Mouse (Mus musculus) hindbrain, embryonic 12.5 days (tissue): ENCODE data around the gene Pgbd5. TPM values are rescaled to one million over a fixed set of nuclear protein-coding genes. Genes with fewer than 3 reads are reported as not detected.

ENCODE experiments used
- ATAC-seq: fragments of 200-750 bp; cut with Nextera tagmentation; 2 replicates; pipeline ENCODE4 v1.8.0; 2017; ENCODE audit warnings: moderate TSS enrichment; ENCODE audit not compliant: low FRiP score
- H3K27ac ChIP-seq: fragments of 300-500 bp; sonication (generic); 2 replicates; pipeline ENCODE4 v1.5.1; 2016; ENCODE audit warnings: mild to moderate bottlenecking
- H3K27me3 ChIP-seq: fragments of 300-500 bp; sonication (generic); 2 replicates; pipeline ENCODE4 v1.6.1; 2016; ENCODE audit warnings: mild to moderate bottlenecking
- H3K36me3 ChIP-seq: fragments of 300-500 bp; sonication (generic); 2 replicates; pipeline ENCODE4 v1.6.1; 2016; ENCODE audit warnings: mild to moderate bottlenecking
- H3K4me1 ChIP-seq: fragments of 300-500 bp; sonication (generic); 2 replicates; pipeline ENCODE4 v1.6.1; 2016
- H3K4me2 ChIP-seq: fragments of 300-500 bp; sonication (generic); replicated peaks from 2 replicates; pipeline ENCODE4 v1.6.1; 2016; ENCODE audit warnings: mild to moderate bottlenecking
- H3K4me3 ChIP-seq: fragments of 300-500 bp; sonication (generic); 2 replicates; pipeline ENCODE4 v1.5.1; 2016; ENCODE audit warnings: mild to moderate bottlenecking
- H3K9ac ChIP-seq: fragments of 300-500 bp; sonication (generic); 2 replicates; pipeline ENCODE4 v1.6.1; 2016; ENCODE audit warnings: mild to moderate bottlenecking, moderate library complexity
- H3K9me3 ChIP-seq: fragments of 300-500 bp; sonication (generic); replicated peaks from 2 replicates; pipeline ENCODE4 v1.6.1; 2016; ENCODE audit warnings: mild to moderate bottlenecking
- WGBS: fragments of 180-500 bp; shearing (Covaris S2); methylation state at CpG from one replicate; pipeline ENCODE4 v1.1.7; 2016; 5-methylcytosine and 5-hydroxymethylcytosine counted together
- polyA plus RNA-seq: library from polyadenylated mRNA; unstranded; fragments of >200 nt; fragmentation: Nextera tagmentation; extraction: Ambion mirVana; gene quantifications from 2 replicates; pipeline ENCODE4 v1.2.1, GENCODE M21; 2016

Gene Pgbd5
- polyA plus RNA-seq, 1 experiment from 2014 or later, result 6.4 TPM

DNA sequence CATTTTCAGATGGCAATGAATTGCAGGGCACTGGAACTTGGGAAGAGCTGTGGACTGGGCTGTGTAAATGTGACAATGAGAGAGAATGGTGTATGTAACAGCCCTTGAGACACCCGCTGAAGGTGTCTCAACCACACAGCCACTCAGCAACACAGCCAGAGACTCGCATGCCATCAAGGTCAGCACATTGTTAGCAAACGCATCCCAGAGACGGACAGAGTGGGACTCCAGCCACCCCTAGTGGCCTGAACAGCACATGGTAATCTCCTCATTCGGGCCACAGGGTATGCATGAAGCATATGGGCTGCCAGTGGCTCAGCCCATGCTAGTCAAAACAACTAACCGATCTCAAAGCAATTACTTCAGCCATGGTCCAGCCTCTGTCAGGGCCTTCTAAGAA lies 60.2 kb downstream of the Pgbd5 start:
- ATAC-seq, result no peak
- no peak overlapping the region for H3K9ac ChIP-seq
- 65% methylated on average over 6 of the region's 6 CpGs for WGBS
- H3K4me1 ChIP-seq, result 0 out of 2 replicates have a peak, but pooled peaks cover 4% of the 10 kb centered on the region
- no peak overlapping the region for H3K27ac ChIP-seq
- H3K36me3 ChIP-seq, result peaks cover 3% of the 10 kb centered on the region
- H3K4me3 ChIP-seq, result no peak overlapping the region
- no peak overlapping the region for H3K4me2 ChIP-seq
- no peaks in the 10 kb centered on the region for H3K9me3 ChIP-seq
- no peaks in the 10 kb centered on the region for H3K27me3 ChIP-seq

DNA sequence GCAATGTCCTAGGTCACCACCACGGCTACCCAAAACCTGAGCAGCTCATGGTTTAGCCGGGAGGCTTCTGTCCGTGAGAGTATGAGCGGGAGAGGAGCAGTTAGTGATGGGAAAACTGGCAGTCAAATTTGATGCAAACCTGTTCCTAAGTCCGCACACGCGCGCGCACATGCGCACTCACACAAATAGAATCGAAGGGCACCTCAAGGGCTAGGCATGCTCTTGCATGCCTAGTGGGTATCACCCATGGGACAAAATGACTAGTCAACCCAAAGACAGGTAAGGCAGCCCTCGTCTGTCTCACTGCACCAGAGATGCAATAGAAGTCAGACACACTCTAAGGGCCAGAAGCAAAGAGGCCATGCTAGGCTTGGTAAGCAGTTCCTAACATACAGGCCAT lies 63.1 kb downstream of the Pgbd5 start:
- H3K4me2 ChIP-seq, result no peak overlapping the region
- H3K27me3 ChIP-seq, result no peaks in the 10 kb centered on the region
- ATAC-seq, result no peak
- H3K4me1 ChIP-seq, result no peaks in the 10 kb centered on the region
- peaks cover 3% of the 10 kb centered on the region for H3K36me3 ChIP-seq
- no peaks in the 10 kb centered on the region for H3K9me3 ChIP-seq
- no peak overlapping the region for H3K4me3 ChIP-seq
- 94% methylated on average over 12 of the region's 12 CpGs for WGBS
- no peak overlapping the region for H3K27ac ChIP-seq
- H3K9ac ChIP-seq, result no peak overlapping the region

DNA sequence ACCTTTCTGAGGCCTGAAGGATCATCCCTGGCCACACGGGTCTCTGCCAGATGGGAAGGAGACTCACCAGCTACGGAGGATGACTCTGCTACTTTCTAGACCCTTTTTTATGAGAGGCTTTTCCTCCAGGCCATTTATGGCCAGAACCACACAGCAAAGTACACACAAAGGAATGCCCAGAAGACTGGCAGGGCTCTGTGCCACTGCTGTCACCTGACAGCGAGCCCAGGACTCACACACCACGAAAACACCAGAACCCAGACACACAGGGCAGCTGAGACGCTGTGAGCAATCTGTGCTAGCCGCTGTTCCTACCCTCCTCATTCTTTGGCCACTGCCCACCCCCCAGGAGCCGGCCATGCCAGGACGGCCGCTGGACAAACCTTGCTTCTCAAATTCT lies 63.7 kb downstream of the Pgbd5 start:
- H3K9me3 ChIP-seq, result no peaks in the 10 kb centered on the region
- H3K36me3 ChIP-seq, result peaks cover 3% of the 10 kb centered on the region

DNA sequence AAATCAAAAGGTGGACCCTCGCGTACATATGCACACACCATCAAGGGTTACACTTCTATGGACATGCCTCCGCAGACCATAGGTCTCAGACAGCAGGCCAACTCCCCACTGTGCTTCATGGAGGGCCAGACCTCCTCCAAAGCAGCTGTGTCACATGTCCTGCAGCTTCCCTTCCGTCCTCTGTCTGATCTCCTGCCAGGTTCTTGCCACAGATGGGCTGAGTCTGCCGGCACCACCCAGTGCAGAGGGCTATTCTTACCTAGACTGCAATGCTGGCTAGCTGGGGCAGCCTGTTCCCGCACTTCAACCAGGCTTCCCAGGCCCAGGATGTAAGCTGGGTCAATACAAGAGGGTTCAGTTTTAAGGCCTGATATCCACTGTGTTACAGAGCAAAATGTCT lies 64.3 kb downstream of the Pgbd5 start:
- WGBS, result 73% methylated on average over 6 of the region's 6 CpGs
- Histone ChIP-seq H3K27ac (no peak overlapping the region), H3K9me3 (no peaks in the 10 kb centered on the region), H3K4me2 (no peak overlapping the region), H3K27me3 (no peaks in the 10 kb centered on the region), H3K4me3 (no peak overlapping the region), H3K4me1 (no peaks in the 10 kb centered on the region), H3K9ac (no peak overlapping the region), H3K36me3 (peaks cover 3% of the 10 kb centered on the region)
- ATAC-seq, result no peak

More for the DNA sequence above, 63.7 kb downstream of the Pgbd5 start:
- H3K4me3 ChIP-seq, result no peak overlapping the region
- H3K4me2 ChIP-seq, result no peak overlapping the region
- no peaks in the 10 kb centered on the region for H3K27me3 ChIP-seq
- no peak overlapping the region for H3K27ac ChIP-seq
- no peaks in the 10 kb centered on the region for H3K4me1 ChIP-seq
- WGBS, result 85% methylated on average over 9 of the region's 9 CpGs
- no peak for ATAC-seq
- no peak overlapping the region for H3K9ac ChIP-seq

DNA sequence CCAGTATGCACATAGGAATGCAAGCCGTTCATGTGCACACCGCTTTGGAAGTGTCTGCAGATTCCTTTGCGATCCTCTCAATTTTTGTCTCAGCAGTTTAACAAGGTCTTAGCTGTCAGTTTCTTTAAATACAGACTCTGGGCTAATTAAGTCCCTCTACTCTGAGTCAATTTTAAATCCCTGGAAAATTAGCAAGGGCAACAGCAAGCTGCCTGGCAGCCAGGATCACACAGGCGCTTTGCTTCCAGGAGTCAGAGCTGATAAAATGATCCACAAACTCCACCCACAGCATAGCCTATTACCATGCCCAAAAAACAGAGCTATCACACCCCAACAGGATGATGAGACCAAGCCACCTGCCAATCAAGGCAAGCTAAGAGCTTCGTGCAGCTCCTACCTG lies 65.7 kb downstream of the Pgbd5 start:
- H3K27me3 ChIP-seq, result no peaks in the 10 kb centered on the region
- H3K9ac ChIP-seq, result no peak overlapping the region
- no peak for ATAC-seq
- no peak overlapping the region for H3K4me2 ChIP-seq
- H3K27ac ChIP-seq, result no peak overlapping the region
- 91% methylated on average over 5 of the region's 5 CpGs for WGBS
- no peak overlapping the region for H3K4me3 ChIP-seq
- no peaks in the 10 kb centered on the region for H3K9me3 ChIP-seq
- peaks cover 3% of the 10 kb centered on the region for H3K36me3 ChIP-seq
- no peaks in the 10 kb centered on the region for H3K4me1 ChIP-seq

DNA sequence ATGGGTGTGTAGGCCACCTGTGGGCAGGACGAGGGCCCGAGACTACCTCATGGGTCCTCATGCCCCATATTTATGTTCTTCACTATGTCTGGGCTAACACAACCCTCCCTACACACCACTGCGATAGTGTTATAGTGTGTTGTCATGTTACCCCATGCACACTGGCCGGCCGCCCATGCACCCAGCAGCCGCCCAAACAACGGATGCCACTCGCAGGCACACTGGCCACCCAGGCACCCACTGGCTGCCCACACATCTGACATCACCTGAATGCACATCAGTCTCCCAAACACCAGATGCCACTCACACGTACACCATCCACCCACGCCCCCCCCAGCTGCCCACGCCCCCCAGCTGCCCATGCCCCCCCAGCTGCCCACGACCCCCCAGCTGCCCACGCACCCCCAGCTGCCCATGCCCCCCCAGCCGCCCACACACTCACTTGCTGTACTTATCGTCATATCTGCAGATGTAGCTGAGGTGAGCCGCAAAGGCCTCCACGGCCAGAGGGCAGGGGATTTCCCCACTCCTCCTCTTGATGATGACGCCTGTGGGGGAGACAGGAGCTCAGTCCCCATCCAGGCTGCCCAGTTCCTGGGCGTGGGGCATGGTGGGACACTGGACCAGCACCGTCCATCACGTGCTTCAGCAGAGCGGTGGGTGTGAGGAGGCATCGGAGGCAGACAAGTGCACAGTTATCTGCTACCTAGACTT lies 67.9 kb downstream of the Pgbd5 start:
- Histone ChIP-seq H3K4me3 (no peak overlapping the region), H3K9me3 (no peaks in the 10 kb centered on the region), H3K4me2 (no peak overlapping the region), H3K4me1 (no peaks in the 10 kb centered on the region), H3K36me3 (peaks cover 3% of the 10 kb centered on the region), H3K27me3 (no peaks in the 10 kb centered on the region), H3K9ac (no peak overlapping the region), H3K27ac (no peak overlapping the region)
- no peak for ATAC-seq
- WGBS, result 88% methylated on average over 23 of the region's 23 CpGs

DNA sequence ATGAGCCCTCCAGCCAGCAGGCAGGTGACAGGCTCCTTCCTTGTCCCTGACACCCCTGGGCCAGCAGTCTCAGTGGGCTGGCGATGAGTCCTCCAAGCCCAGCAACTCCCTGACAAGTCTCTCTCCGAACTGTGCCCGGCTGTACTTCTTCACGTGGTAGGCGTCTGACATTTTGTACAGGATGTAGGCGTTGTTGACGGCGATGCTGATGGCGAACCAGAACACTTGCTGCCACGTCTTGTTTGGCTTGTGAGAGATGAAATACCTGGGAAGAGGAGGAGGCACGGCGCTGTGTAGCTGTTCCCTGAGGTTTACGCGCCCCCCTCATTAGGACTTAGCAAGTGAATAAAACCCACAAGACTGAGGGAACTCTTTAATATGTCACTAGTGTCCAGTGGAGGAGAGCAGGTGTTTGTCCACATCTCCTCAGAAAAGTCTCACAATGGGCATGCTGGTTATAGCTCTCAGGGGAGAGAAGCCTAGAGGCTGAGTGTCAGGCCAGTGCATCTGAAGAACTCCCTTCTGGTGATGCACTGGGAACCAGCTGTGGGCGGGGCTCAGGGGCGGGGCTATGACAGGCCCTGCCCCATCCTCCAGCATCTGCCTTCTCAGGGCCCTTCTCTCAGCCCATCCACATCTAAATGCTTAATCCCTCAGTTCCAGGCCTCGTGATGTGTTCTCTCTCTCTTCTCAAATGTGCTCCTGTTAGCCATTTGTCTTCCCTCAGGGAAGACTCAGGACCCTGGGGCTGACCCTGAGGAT lies 68.9 kb downstream of the Pgbd5 start:
- Histone ChIP-seq H3K27me3 (no peaks in the 10 kb centered on the region), H3K4me1 (no peaks in the 10 kb centered on the region), H3K4me2 (no peak overlapping the region), H3K36me3 (peaks cover 2% of the 10 kb centered on the region; the same call in 1 of the 2 replicates), H3K4me3 (no peak overlapping the region), H3K9ac (no peak overlapping the region), H3K9me3 (no peaks in the 10 kb centered on the region), H3K27ac (no peak overlapping the region)
- no peak for ATAC-seq
- 81% methylated on average over 17 of the region's 17 CpGs for WGBS

DNA sequence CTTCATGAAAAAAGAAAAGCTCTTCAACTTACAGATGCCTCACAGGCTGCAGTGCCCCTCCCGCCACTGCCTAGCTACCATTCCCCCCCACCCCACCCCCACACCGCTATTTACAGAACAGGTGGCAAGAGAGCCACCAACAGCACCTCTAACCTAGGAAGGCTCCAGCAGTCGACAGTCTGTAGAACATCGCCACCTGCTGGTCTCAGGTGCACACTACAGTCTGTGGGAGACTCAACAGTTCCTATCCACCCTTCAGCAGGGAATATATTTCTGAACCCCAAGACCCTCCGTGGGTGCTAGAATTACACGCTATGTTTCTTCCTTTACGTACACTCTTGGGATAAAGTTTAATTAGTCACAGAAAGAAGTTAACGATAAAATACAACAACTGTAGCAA lies 71.2 kb downstream of the Pgbd5 start:
- H3K4me3 ChIP-seq, result no peak overlapping the region
- H3K4me1 ChIP-seq, result no peaks in the 10 kb centered on the region
- H3K27ac ChIP-seq, result no peak overlapping the region
- no peaks in the 10 kb centered on the region for H3K27me3 ChIP-seq
- no peak overlapping the region for H3K4me2 ChIP-seq
- H3K36me3 ChIP-seq, result no peaks in the 10 kb centered on the region
- no peak for ATAC-seq
- no peak overlapping the region for H3K9ac ChIP-seq
- no peaks in the 10 kb centered on the region for H3K9me3 ChIP-seq
- 21% methylated on average over 8 of the region's 8 CpGs for WGBS

DNA sequence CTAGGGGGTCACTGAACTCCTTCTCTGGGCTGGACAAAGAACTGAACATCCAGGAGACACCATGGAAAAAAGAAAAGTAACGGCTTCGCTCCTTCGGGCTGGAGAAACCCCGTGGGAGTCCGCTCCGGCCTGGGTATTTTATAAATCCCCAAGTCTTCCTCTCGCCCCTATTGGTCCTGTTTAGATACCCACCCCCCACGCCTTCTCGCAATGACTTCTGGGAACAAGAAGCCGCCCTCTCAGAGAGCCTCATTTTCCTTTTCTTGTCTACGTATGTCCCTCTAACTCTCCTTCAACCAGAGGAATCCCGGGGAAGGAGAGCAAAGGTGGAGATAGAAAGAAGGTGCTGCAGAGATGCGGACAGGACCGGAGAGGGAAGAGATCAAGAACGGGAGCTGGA lies 76.1 kb downstream of the Pgbd5 start:
- Histone ChIP-seq H3K9ac (no peak overlapping the region), H3K4me2 (no peak overlapping the region), H3K4me3 (no peak overlapping the region), H3K9me3 (0 out of 2 replicates have a peak, but pooled peaks cover 8% of the 10 kb centered on the region), H3K4me1 (no peaks in the 10 kb centered on the region), H3K27ac (no peak overlapping the region), H3K36me3 (no peaks in the 10 kb centered on the region), H3K27me3 (no peaks in the 10 kb centered on the region)
- no peak for ATAC-seq
- WGBS, result 91% methylated on average over 15 of the region's 15 CpGs

DNA sequence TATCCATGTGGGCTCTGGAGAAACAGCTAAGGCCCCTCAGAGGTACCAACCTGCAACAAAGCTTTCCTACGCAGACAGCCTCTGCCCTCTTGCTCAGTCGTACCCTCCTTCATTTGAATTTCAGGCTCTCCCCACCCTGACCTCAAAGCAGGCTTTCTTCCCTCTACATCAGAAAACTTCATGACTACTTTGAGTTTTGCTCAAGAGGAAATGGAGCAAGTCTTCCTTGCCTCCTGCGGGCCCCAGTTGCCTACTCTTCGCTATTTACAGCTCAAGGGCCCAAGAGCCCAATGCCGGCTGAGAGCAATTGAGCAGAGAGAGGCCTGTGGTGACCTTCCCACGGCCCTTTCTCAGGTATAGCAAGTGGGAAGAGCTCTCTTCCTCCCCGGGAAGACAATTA lies 76.9 kb downstream of the Pgbd5 start:
- H3K4me1 ChIP-seq, result no peaks in the 10 kb centered on the region
- WGBS, result 78% methylated on average over 7 of the region's 7 CpGs
- no peaks in the 10 kb centered on the region for H3K36me3 ChIP-seq
- no peak for ATAC-seq
- 0 out of 2 replicates have a peak, but pooled peaks cover 8% of the 10 kb centered on the region for H3K9me3 ChIP-seq
- no peak overlapping the region for H3K9ac ChIP-seq
- no peak overlapping the region for H3K4me2 ChIP-seq
- no peak overlapping the region for H3K27ac ChIP-seq
- no peaks in the 10 kb centered on the region for H3K27me3 ChIP-seq
- no peak overlapping the region for H3K4me3 ChIP-seq

DNA sequence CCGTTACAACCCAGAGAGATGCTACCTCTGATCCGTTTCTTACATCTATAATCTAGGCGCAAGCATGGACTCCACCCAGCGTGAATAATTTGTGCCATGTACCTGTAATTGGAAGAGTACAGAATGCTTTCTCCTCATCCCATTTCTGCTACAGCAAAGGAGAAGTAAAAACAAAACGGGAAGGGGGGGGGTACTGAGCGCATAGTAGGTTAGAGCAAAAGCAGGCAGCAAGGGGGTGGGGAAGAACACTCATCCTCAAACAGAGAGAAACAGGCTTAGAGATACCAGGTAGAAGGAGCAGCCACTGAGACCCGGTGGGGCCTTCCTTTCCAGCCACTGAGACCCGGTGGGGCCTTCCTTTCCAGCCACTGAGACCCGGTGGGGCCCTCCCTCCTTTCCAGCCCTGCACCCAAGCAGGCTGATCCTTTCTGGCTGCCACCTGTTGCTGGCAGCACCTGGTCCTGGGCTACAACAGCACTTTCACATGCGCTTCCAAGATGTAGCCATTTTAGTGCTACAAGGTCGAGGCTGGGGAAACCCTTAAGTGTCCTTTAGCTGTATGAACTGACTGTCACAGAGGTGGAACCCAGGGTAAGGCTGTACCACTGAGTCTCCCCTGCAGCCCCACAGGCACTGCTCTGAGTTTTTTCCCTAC lies 77.6 kb downstream of the Pgbd5 start:
- H3K27ac ChIP-seq, result no peak overlapping the region
- H3K27me3 ChIP-seq, result no peaks in the 10 kb centered on the region
- no peak for ATAC-seq
- H3K4me3 ChIP-seq, result no peak overlapping the region
- 81% methylated on average over 11 of the region's 11 CpGs for WGBS
- no peak overlapping the region for H3K4me2 ChIP-seq
- H3K9me3 ChIP-seq, result 0 out of 2 replicates have a peak, but pooled peaks cover 8% of the 10 kb centered on the region
- no peaks in the 10 kb centered on the region for H3K36me3 ChIP-seq
- H3K9ac ChIP-seq, result no peak overlapping the region
- no peaks in the 10 kb centered on the region for H3K4me1 ChIP-seq

DNA sequence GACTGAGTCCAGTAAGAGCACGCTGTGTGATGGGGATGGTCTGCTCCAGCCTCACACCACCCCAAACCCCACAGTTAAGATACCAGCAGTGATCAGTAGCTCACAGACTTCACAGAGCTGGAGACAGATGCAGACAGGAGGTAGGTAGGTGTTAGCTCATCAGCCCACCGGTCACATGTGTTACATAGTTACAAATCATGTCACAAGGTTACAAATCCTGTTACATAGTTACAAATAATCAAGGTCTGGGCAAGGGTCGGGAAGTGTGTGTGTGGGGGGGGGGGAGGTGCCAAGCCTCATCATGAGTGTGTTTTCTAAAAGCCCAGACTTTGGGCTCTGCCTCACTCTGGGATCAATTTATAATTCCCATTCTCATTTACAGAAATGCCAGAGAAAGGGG lies 78.5 kb downstream of the Pgbd5 start:
- H3K9me3 ChIP-seq, result 0 out of 2 replicates have a peak, but pooled peaks cover 8% of the 10 kb centered on the region
- no peak overlapping the region for H3K9ac ChIP-seq
- H3K4me1 ChIP-seq, result no peaks in the 10 kb centered on the region
- H3K27ac ChIP-seq, result no peak overlapping the region
- H3K27me3 ChIP-seq, result no peaks in the 10 kb centered on the region
- H3K36me3 ChIP-seq, result no peaks in the 10 kb centered on the region
- no peak overlapping the region for H3K4me2 ChIP-seq
- ATAC-seq, result no peak
- WGBS, result 80% methylated on average over 3 of the region's 3 CpGs
- no peak overlapping the region for H3K4me3 ChIP-seq
